Mouse (Mus musculus): ENCODE results near the gene Yju2.

The Yju2 gene

GRCm38 (mm10) chr17:55959946-55960740 lies 1.2 kb downstream of the Yju2 start:
- DNase-seq (ENCODE audit: low read depth, low spot score): no peak

GRCm38 (mm10) chr17:55960791-55961190 lies 1.9 kb downstream of the Yju2 start:
- no peak for DNase-seq (ENCODE audit: low read depth, low spot score)

- no peak for DNase-seq (ENCODE audit: low read depth, low spot score)
Measured at GRCm38 (mm10) chr17:55961631-55962030, 2.7 kb downstream of the Yju2 start.

- no peak for DNase-seq (ENCODE audit: low read depth, low spot score)
Measured at GRCm38 (mm10) chr17:55963171-55963570, 4.3 kb downstream of the Yju2 start.

GRCm38 (mm10) chr17:55964496-55964895 lies 5.6 kb downstream of the Yju2 start:
- no peak for DNase-seq (ENCODE audit: low read depth, low spot score)

- DNase-seq (ENCODE audit: low read depth, low spot score): no peak
Measured at GRCm38 (mm10) chr17:55964996-55965395, 6.1 kb downstream of the Yju2 start.

- DNase-seq (ENCODE audit: low read depth, low spot score): no peak
Measured at GRCm38 (mm10) chr17:55967186-55967585, 8.3 kb downstream of the Yju2 start.

- DNase-seq (ENCODE audit: low read depth, low spot score): no peak
Measured at GRCm38 (mm10) chr17:55968210-55968609, 9.3 kb downstream of the Yju2 start.

GRCm38 (mm10) chr17:55969560-55969959 lies 10.7 kb downstream of the Yju2 start:
- DNase-seq (ENCODE audit: low read depth, low spot score): no peak

- no peak for DNase-seq (ENCODE audit: low read depth, low spot score)
Measured at GRCm38 (mm10) chr17:55969966-55970891, 11.3 kb downstream of the Yju2 start, which contains the start of gene Shd. Shd (plus strand) TSS chr17:55970467.

- no peak for DNase-seq (ENCODE audit: low read depth, low spot score)
Measured at GRCm38 (mm10) chr17:55971453-55971852, 12.6 kb downstream of the Yju2 start.

GRCm38 (mm10) chr17:55976255-55976862 lies 17.5 kb downstream of the Yju2 start:
- peak; percentile 87 for DNase-seq (ENCODE audit: low read depth, low spot score)

GRCm38 (mm10) chr17:55977301-55977700 lies 18.4 kb downstream of the Yju2 start:
- no peak for DNase-seq (ENCODE audit: low read depth, low spot score)

GRCm38 (mm10) chr17:55986030-55986961 lies 27.4 kb downstream of the Yju2 start, which contains the start of gene Fsd1:
Fsd1 (plus strand) TSS chr17:55986509.
- peak; percentile 22 for DNase-seq (ENCODE audit: low read depth, low spot score)

- no peak for DNase-seq (ENCODE audit: low read depth, low spot score)
Measured at GRCm38 (mm10) chr17:55990278-55990898, 31.5 kb downstream of the Yju2 start.

GRCm38 (mm10) chr17:55996007-55996406 lies 37.1 kb downstream of the Yju2 start:
- no peak for DNase-seq (ENCODE audit: low read depth, low spot score)

- no peak for DNase-seq (ENCODE audit: low read depth, low spot score)
Measured at GRCm38 (mm10) chr17:55999794-56000499, 41.0 kb downstream of the Yju2 start.

- no peak for DNase-seq (ENCODE audit: low read depth, low spot score)
Measured at GRCm38 (mm10) chr17:56003000-56003399, 44.1 kb downstream of the Yju2 start.

GRCm38 (mm10) chr17:56005415-56006061 lies 46.6 kb downstream of the Yju2 start, which contains the start of the genes Stap2 and Mpnd:
Stap2 (minus strand) TSS chr17:56005584.
Mpnd (plus strand) TSS chr17:56005711.
- peak; percentile 92 for DNase-seq (ENCODE audit: low read depth, low spot score)
